Comparison of ENCODE assay signal across 13 mouse cellular contexts in genomic region chr3:88354396-88355165, GRCm38 (mm10). TPM values are rescaled to one million over a fixed set of nuclear protein-coding genes. Genes with fewer than 3 reads are reported as not detected.
DNase-seq lines count a peak whose midpoint lies in the region; ATAC-seq lines count a peak whose summit lies in the region.
"Had no signal": no experiment of that assay in that cellular context is flagged by ENCODE, and none has a peak within 500 bp of the region (broad histone marks: within the 10 kb centered on the region; RNA-seq: fewer than 3 reads in every experiment).

No protein-coding gene starts in this region.

- no peaks in the 10 kb centered on the region for H3K4me1 ChIP-seq in neural tube, embryonic 12.5 days

- no peak overlapping the region for H3K27ac ChIP-seq in neural tube, embryonic 12.5 days

- H3K9me3 ChIP-seq in neural tube, embryonic 12.5 days, result no peaks in the 10 kb centered on the region

- no peak for ATAC-seq in neural tube, embryonic 12.5 days (ENCODE audit: low FRiP score, low read depth)

- no peaks in the 10 kb centered on the region for H3K27me3 ChIP-seq in neural tube, embryonic 12.5 days (replicated peaks)

- no peak overlapping the region for H3K4me2 ChIP-seq in neural tube, embryonic 12.5 days (replicated peaks)

- peaks cover 98% of the 10 kb centered on the region for H3K36me3 ChIP-seq in neural tube, embryonic 12.5 days

- DNase-seq in cerebellum, adult 9-10 months, result peak; percentile 56
- DNase-seq in cerebellum, adult 11 months, result no peak
- peak; percentile 60 for DNase-seq in kidney, adult 11 months
- DNase-seq in kidney, postnatal 10 days, result no peak
- no peak for DNase-seq in neural tube, embryonic 10.5 days (ENCODE audit: extremely low spot score, low spot score)
- DNase-seq in kidney, postnatal 36 days, result peak; percentile 48 to 55
- DNase-seq in layer of hippocampus, adult 18-20 months (ENCODE audit: low spot score in 2 of 2), result no peak
- DNase-seq: gastrocnemius, postnatal 14 days; right cerebral cortex, adult 18-20 months had no signal

- WGBS in neural tube, embryonic 12.5 days, result 94% methylated on average over 8 of the region's 8 CpGs

- H3K9ac ChIP-seq in neural tube, embryonic 12.5 days, result 0 out of 2 replicates have a peak overlapping the region, but pooled peaks have one; percentile 13

- no peak overlapping the region for H3K4me3 ChIP-seq in neural tube, embryonic 12.5 days

RNA-seq across cellular contexts. Expression of gene Paqr6, which starts 9.8 kb away (rescaled TPM):
- polyA plus RNA-seq in neural tube, embryonic 12.5 days (2016; fragmentation: Nextera tagmentation; extraction: Ambion mirVana), result 2.0 and 2.3 TPM in 2 replicates
- 10 to 100 TPM; 14.0 to 16.6 TPM for total RNA-seq in layer of hippocampus, adult 18-20 months (2021)
- total RNA-seq: hematopoietic stem cell, adult 5-6 weeks; megakaryocyte progenitor cell, adult 5-6 weeks had no signal

RNA-seq across cellular contexts. Expression of gene Bglap3, which starts 18.0 kb away (rescaled TPM):
- not detected in 2 replicates for polyA plus RNA-seq in neural tube, embryonic 12.5 days (2016; fragmentation: Nextera tagmentation; extraction: Ambion mirVana)
- total RNA-seq in layer of hippocampus, adult 18-20 months (2021), result under 1 TPM; 0.23 to 0.97 TPM
- total RNA-seq: gastrocnemius, postnatal 14 days; hematopoietic stem cell, adult 5-6 weeks; megakaryocyte progenitor cell, adult 5-6 weeks had no signal
- polyA plus RNA-seq: stomach, embryonic 14.5 days had no signal

RNA-seq across cellular contexts. Expression of gene Smg5, which starts 18.5 kb away (rescaled TPM):
- polyA plus RNA-seq in neural tube, embryonic 12.5 days (2016; fragmentation: Nextera tagmentation; extraction: Ambion mirVana), result 78.4 and 80.5 TPM in 2 replicates
- 10 to 100 TPM; 64.5 to 65.7 TPM for total RNA-seq in layer of hippocampus, adult 18-20 months (2021)

RNA-seq across cellular contexts. Expression of gene Tmem79, which starts 18.6 kb away (rescaled TPM):
- 1.6 and 2.0 TPM in 2 replicates for polyA plus RNA-seq in neural tube, embryonic 12.5 days (2016; fragmentation: Nextera tagmentation; extraction: Ambion mirVana)
- total RNA-seq in layer of hippocampus, adult 18-20 months (2021), result 1 to 10 TPM; 1.5 to 2.3 TPM

RNA-seq across cellular contexts. Expression of gene Bglap2, which starts 23.9 kb away (rescaled TPM):
- polyA plus RNA-seq in neural tube, embryonic 12.5 days (2016; fragmentation: Nextera tagmentation; extraction: Ambion mirVana), result not detected in 2 replicates
- not detected for total RNA-seq in layer of hippocampus, adult 18-20 months (2021)
- total RNA-seq: gastrocnemius, postnatal 14 days; hematopoietic stem cell, adult 5-6 weeks; megakaryocyte progenitor cell, adult 5-6 weeks had no signal
- polyA plus RNA-seq: stomach, embryonic 14.5 days had no signal

Comparison
In these comparisons a context has a peak if more than half of its experiments do, and no peak if none do; other contexts are left out.
1. DNase-seq: peak in cerebellum, adult 9-10 months (single experiment), kidney, adult 11 months (single experiment) and kidney, postnatal 36 days (2 of 2); none in cerebellum, adult 11 months (single experiment), kidney, postnatal 10 days (single experiment), neural tube, embryonic 10.5 days (single experiment) and layer of hippocampus, adult 18-20 months (0 of 2).